Mouse (Mus musculus): ENCODE measurements around the gene Gmeb1. TPM values are rescaled to one million over a fixed set of nuclear protein-coding genes. Genes with fewer than 3 reads are reported as not detected.

Gmeb1 gene
- polyA plus RNA-seq, 1 experiment from 2014 or later: 37.4 TPM

GRCm38 (mm10) chr4:132268871-132269739 lies 7.7 kb upstream of the Gmeb1 start:
- Histone ChIP-seq H3K9me3 (ENCODE audit: control insufficient read depth, low read depth, low read length) (no peaks in the 10 kb centered on the region), H3K36me3 (ENCODE audit: control insufficient read depth, insufficient read depth, low read length) (no peaks in the 10 kb centered on the region), H3K27me3 (ENCODE audit: control insufficient read depth, insufficient read depth, low read length) (no peaks in the 10 kb centered on the region), H3K4me1 (ENCODE audit: control insufficient read depth, insufficient read depth, low read length) (peaks cover 5% of the 10 kb centered on the region; the same call in 1 of the 2 replicates), H3K9ac (replicated peaks; ENCODE audit: low read depth, low read length) (no peak overlapping the region), H3K4me2 (replicated peaks; ENCODE audit: low read depth, low read length) (no peak overlapping the region), H3K27ac (ENCODE audit: low read length) (peak overlapping the region; percentile 59; the same call in 1 of the 2 replicates), H3K4me3 (ENCODE audit: low read depth, low read length) (no peak overlapping the region)
- ATAC-seq (ENCODE audit: insufficient number of reproducible peaks, insufficient read depth, low FRiP score, low read depth): no peak
- WGBS: 12% methylated on average over 6 of the region's 6 CpGs

DNA sequence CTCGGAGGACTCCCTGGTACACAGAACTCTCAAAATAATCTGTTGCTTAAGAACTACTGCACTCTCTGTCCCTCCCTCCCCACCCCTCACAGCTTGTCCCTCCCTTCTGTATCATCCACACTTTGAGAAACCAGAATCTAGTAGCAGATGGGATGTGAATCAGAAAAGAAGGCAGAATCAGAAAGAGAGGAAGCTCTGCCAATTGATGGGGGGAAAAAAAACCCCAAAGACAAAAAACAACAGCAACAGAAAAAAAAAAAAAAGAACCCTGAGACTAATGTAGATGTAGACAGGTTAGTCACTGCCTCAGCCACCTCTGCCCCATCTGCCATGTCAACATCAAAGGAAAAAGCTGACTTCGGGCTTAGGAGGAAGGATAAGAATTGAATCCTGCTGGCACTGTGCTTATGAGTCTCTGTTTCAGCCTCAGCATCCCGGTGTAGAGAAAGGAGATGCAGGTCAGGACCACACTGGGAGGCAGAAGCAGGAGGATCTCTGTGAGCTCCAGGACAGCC lies 5.5 kb upstream of the Gmeb1 start:
- Histone ChIP-seq H3K27me3 (ENCODE audit: control insufficient read depth, insufficient read depth, low read length) (no peaks in the 10 kb centered on the region), H3K36me3 (ENCODE audit: control insufficient read depth, insufficient read depth, low read length) (no peaks in the 10 kb centered on the region), H3K4me1 (ENCODE audit: control insufficient read depth, insufficient read depth, low read length) (no peaks in the 10 kb centered on the region; the same call in 1 of the 2 replicates), H3K4me2 (replicated peaks; ENCODE audit: low read depth, low read length) (no peak overlapping the region), H3K9me3 (ENCODE audit: control insufficient read depth, low read depth, low read length) (no peaks in the 10 kb centered on the region), H3K27ac (ENCODE audit: low read length) (no peak overlapping the region), H3K9ac (replicated peaks; ENCODE audit: low read depth, low read length) (no peak overlapping the region), H3K4me3 (ENCODE audit: low read depth, low read length) (no peak overlapping the region)
- no peak for ATAC-seq (ENCODE audit: insufficient number of reproducible peaks, insufficient read depth, low FRiP score, low read depth)
- 79% methylated on average over 3 of the region's 3 CpGs for WGBS

DNA sequence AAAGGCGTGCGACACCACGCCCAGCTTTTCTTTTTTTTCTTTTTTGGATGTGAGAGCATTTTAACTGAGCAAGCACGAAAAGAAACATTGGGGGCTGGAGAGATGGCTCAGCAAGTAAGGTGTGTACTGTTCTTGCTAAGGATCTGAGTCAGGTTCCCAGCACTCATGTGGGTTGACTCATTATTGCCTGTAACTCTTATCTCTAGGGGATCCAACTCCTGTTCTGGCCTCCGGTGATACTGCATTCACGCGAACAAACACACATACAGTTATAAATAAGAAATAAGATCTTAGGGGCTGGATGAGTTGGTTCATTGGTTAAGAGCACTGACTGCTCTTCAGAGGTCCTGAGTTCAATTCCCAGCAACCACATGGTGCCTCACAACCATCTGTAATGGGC lies 1.9 kb upstream of the Gmeb1 start:
- Histone ChIP-seq H3K27me3 (ENCODE audit: control insufficient read depth, insufficient read depth, low read length) (no peaks in the 10 kb centered on the region), H3K36me3 (ENCODE audit: control insufficient read depth, insufficient read depth, low read length) (no peaks in the 10 kb centered on the region), H3K4me3 (ENCODE audit: low read depth, low read length) (no peak overlapping the region), H3K4me2 (replicated peaks; ENCODE audit: low read depth, low read length) (no peak overlapping the region), H3K27ac (ENCODE audit: low read length) (no peak overlapping the region), H3K9ac (replicated peaks; ENCODE audit: low read depth, low read length) (no peak overlapping the region), H3K9me3 (ENCODE audit: control insufficient read depth, low read depth, low read length) (no peaks in the 10 kb centered on the region), H3K4me1 (ENCODE audit: control insufficient read depth, insufficient read depth, low read length) (peaks cover 8% of the 10 kb centered on the region; the same call in 1 of the 2 replicates)
- WGBS: 95% methylated on average over 7 of the region's 7 CpGs
- no peak for ATAC-seq (ENCODE audit: insufficient number of reproducible peaks, insufficient read depth, low FRiP score, low read depth)

DNA sequence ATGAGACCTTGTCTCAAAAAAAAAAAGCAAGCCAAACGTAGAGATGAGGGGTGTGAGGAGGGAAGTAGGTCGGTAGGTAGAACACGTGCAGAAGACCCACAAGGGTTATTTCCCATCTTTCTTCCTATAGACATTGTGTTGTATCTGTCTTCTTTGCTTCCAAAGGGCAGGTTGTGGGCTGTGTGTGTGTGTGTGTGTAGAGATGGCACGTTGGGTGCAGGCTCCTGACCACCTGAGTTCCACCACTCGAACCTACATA lies 885 bp upstream of the Gmeb1 start:
- Histone ChIP-seq H3K27me3 (ENCODE audit: control insufficient read depth, insufficient read depth, low read length) (no peaks in the 10 kb centered on the region), H3K9me3 (ENCODE audit: control insufficient read depth, low read depth, low read length) (no peaks in the 10 kb centered on the region), H3K4me3 (ENCODE audit: low read depth, low read length) (0 out of 2 replicates have a peak overlapping the region, but pooled peaks have one; percentile 60), H3K27ac (ENCODE audit: low read length) (no peak overlapping the region), H3K36me3 (ENCODE audit: control insufficient read depth, insufficient read depth, low read length) (no peaks in the 10 kb centered on the region), H3K4me2 (replicated peaks; ENCODE audit: low read depth, low read length) (peak overlapping the region; percentile 40; the same call in 1 of the 2 replicates), H3K9ac (replicated peaks; ENCODE audit: low read depth, low read length) (no peak overlapping the region), H3K4me1 (ENCODE audit: control insufficient read depth, insufficient read depth, low read length) (peaks cover 8% of the 10 kb centered on the region; the same call in 1 of the 2 replicates)
- ATAC-seq (ENCODE audit: insufficient number of reproducible peaks, insufficient read depth, low FRiP score, low read depth): no peak
- WGBS: 73% methylated on average over 5 of the region's 5 CpGs

DNA sequence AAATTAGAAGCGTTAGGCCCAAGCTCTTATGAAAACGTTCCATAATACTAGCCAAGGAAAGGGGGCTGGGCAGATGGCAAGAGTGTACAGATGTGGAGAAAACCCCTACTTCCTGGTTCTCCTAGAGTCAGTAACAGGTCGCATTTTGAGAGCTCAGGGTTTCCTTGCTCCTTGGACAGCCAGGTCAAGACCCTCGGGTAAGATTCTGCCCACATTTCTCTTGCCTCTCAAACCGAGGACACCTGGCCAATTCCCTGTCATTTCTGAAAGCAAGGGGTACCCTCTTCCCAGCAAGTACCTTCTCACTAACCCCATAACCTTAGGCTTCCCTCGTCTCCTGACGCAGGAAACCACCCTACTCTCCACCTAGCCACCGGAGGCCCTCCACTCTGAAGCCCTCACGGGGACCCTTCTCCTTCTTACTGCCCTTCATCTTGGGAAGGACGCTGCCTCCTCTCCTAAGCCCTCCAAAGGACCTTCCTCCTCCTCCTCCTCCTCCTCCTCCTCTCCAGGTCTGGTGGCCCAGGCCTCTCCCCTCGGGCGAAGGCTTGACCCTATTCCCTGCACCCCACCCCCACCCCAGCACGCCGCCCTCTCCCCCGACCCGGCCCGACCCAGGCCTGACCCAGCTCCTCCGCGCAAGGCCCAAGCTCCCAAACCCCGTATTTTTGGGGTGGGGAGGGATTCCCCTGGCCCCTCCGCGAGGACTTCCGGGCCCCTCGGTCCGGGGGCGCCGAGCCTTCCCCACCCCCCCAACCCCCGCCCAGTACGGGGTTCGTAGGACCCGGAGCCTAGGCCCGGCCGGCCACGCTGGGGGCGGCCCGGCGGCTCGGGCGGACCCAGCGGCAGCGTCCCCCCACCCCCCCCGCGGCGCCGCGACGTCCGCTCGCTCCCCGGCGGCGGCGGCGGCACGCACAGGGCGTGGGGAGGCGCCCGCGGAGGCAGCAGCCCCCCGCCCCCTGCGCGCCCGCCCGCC lies 710 bp downstream of the Gmeb1 start:
- H3K36me3 ChIP-seq (ENCODE audit: control insufficient read depth, insufficient read depth, low read length): no peaks in the 10 kb centered on the region
- peaks cover 8% of the 10 kb centered on the region; the same call in 1 of the 2 replicates for H3K4me1 ChIP-seq (ENCODE audit: control insufficient read depth, insufficient read depth, low read length)
- peak; percentile 75; the same call in 1 of the 2 replicates for ATAC-seq (ENCODE audit: insufficient number of reproducible peaks, insufficient read depth, low FRiP score, low read depth)
- peak overlapping the region; percentile 94 for H3K27ac ChIP-seq (ENCODE audit: low read length)
- H3K27me3 ChIP-seq (ENCODE audit: control insufficient read depth, insufficient read depth, low read length): no peaks in the 10 kb centered on the region
- peak overlapping the region; percentile 90 for H3K4me2 ChIP-seq (replicated peaks; ENCODE audit: low read depth, low read length)
- WGBS: 2% methylated on average over 31 of the region's 64 CpGs
- H3K9ac ChIP-seq (replicated peaks; ENCODE audit: low read depth, low read length): peak overlapping the region; percentile 91
- H3K9me3 ChIP-seq (ENCODE audit: control insufficient read depth, low read depth, low read length): no peaks in the 10 kb centered on the region
- H3K4me3 ChIP-seq (ENCODE audit: low read depth, low read length): peak overlapping the region; percentile 60

- H3K9ac ChIP-seq (replicated peaks; ENCODE audit: low read depth, low read length): no peak overlapping the region
- H3K9me3 ChIP-seq (ENCODE audit: control insufficient read depth, low read depth, low read length): no peaks in the 10 kb centered on the region
- ATAC-seq (ENCODE audit: insufficient number of reproducible peaks, insufficient read depth, low FRiP score, low read depth): no peak
- H3K4me2 ChIP-seq (replicated peaks; ENCODE audit: low read depth, low read length): peak overlapping the region; percentile 90; the same call in 1 of the 2 replicates
- no peaks in the 10 kb centered on the region for H3K27me3 ChIP-seq (ENCODE audit: control insufficient read depth, insufficient read depth, low read length)
- H3K4me3 ChIP-seq (ENCODE audit: low read depth, low read length): no peak overlapping the region
- H3K36me3 ChIP-seq (ENCODE audit: control insufficient read depth, insufficient read depth, low read length): no peaks in the 10 kb centered on the region
- H3K4me1 ChIP-seq (ENCODE audit: control insufficient read depth, insufficient read depth, low read length): peaks cover 8% of the 10 kb centered on the region; the same call in 1 of the 2 replicates
- WGBS: 71% methylated on average over 4 of the region's 4 CpGs
- H3K27ac ChIP-seq (ENCODE audit: low read length): no peak overlapping the region
Observed at GRCm38 (mm10) chr4:132259248-132259647, 2.2 kb downstream of the Gmeb1 start.

DNA sequence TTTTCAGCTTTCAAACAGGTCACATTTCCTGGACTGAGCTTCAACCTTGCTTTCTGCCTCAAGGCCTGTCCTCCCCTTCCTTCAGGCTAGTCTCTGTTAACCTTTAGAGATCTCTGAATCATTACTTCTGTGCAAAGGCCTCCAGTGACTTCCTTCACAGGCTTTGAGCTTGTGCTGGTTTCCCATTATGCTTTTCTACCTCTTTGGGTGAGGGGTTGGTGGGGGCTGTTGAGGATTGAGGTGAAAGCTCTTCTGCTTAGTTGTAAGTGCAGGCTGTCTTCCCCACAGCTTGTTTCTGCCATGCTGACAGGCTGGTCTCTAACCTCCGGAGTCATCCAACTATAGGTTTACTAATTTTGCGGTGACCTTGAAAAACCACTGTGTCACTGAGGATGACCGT lies 5.0 kb downstream of the Gmeb1 start:
- peaks cover 8% of the 10 kb centered on the region; the same call in 1 of the 2 replicates for H3K4me1 ChIP-seq (ENCODE audit: control insufficient read depth, insufficient read depth, low read length)
- 92% methylated on average over 3 of the region's 3 CpGs for WGBS
- H3K36me3 ChIP-seq (ENCODE audit: control insufficient read depth, insufficient read depth, low read length): no peaks in the 10 kb centered on the region
- H3K27me3 ChIP-seq (ENCODE audit: control insufficient read depth, insufficient read depth, low read length): no peaks in the 10 kb centered on the region
- no peak overlapping the region for H3K9ac ChIP-seq (replicated peaks; ENCODE audit: low read depth, low read length)
- no peak overlapping the region for H3K27ac ChIP-seq (ENCODE audit: low read length)
- ATAC-seq (ENCODE audit: insufficient number of reproducible peaks, insufficient read depth, low FRiP score, low read depth): no peak
- H3K4me2 ChIP-seq (replicated peaks; ENCODE audit: low read depth, low read length): no peak overlapping the region
- no peak overlapping the region for H3K4me3 ChIP-seq (ENCODE audit: low read depth, low read length)
- no peaks in the 10 kb centered on the region for H3K9me3 ChIP-seq (ENCODE audit: control insufficient read depth, low read depth, low read length)

DNA sequence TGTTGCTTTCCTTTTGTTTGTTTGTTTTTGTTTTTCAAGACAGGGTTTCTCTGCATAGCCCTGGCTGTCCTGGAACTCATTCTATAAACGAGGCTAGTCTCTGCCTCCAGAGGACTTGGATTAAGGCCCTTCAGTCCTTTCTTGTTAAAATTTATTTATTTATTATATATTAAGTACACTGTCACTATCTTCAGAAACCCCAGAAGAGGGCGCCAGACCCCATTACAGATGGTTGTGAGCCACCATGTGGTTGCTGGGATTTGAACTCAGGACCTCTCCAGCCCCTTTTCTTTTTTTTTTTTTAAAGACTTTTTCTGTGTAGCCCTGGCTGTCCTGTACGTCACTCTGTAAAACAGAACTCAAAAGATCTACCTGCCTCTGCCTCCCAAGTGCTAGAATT lies 6.4 kb downstream of the Gmeb1 start:
- no peak overlapping the region for H3K9ac ChIP-seq (replicated peaks; ENCODE audit: low read depth, low read length)
- no peaks in the 10 kb centered on the region for H3K27me3 ChIP-seq (ENCODE audit: control insufficient read depth, insufficient read depth, low read length)
- H3K4me2 ChIP-seq (replicated peaks; ENCODE audit: low read depth, low read length): no peak overlapping the region
- peaks cover 7% of the 10 kb centered on the region; the same call in 1 of the 2 replicates for H3K4me1 ChIP-seq (ENCODE audit: control insufficient read depth, insufficient read depth, low read length)
- WGBS: 79% methylated on average over 3 of the region's 3 CpGs
- no peak for ATAC-seq (ENCODE audit: insufficient number of reproducible peaks, insufficient read depth, low FRiP score, low read depth)
- H3K27ac ChIP-seq (ENCODE audit: low read length): no peak overlapping the region
- no peaks in the 10 kb centered on the region for H3K9me3 ChIP-seq (ENCODE audit: control insufficient read depth, low read depth, low read length)
- H3K36me3 ChIP-seq (ENCODE audit: control insufficient read depth, insufficient read depth, low read length): peaks cover 6% of the 10 kb centered on the region
- no peak overlapping the region for H3K4me3 ChIP-seq (ENCODE audit: low read depth, low read length)

Data from stomach, embryonic 14.5 days (tissue).